Mouse (Mus musculus) midbrain, embryonic 15.5 days (tissue): ENCODE measurements at regions not wholly inside any gene's neighbourhood (a gene's known extent, or its start where the extent isn't known, plus 50 kb on each side); places are given as distances from the start of the nearest gene placed in this dataset.

Source experiments
- ATAC-seq: fragments of 200-750 bp; cut with Nextera tagmentation; replicated peaks from 2 replicates; pipeline ENCODE4 v1.8.0; 2017; ENCODE audit warnings: moderate TSS enrichment
- H3K27ac ChIP-seq: fragments of 300-500 bp; sonication (generic); 2 replicates; pipeline ENCODE4 v1.5.1; 2015; ENCODE audit warnings: mild to moderate bottlenecking, inconsistent platforms
- H3K27me3 ChIP-seq: fragments of 300-500 bp; sonication (generic); replicated peaks from 2 replicates; pipeline ENCODE4 v1.6.1; 2015; ENCODE audit warnings: inconsistent platforms
- H3K36me3 ChIP-seq: fragments of 300-500 bp; sonication (generic); replicated peaks from 2 replicates; pipeline ENCODE4 v1.6.1; 2015; ENCODE audit warnings: inconsistent platforms
- H3K4me1 ChIP-seq: fragments of 300-500 bp; sonication (generic); 2 replicates; pipeline ENCODE4 v1.6.1; 2015; ENCODE audit warnings: inconsistent platforms
- H3K4me2 ChIP-seq: fragments of 300-500 bp; sonication (generic); 2 replicates; pipeline ENCODE4 v1.6.1; 2015; ENCODE audit warnings: inconsistent platforms, mild to moderate bottlenecking, moderate library complexity
- H3K4me3 ChIP-seq: fragments of 300-500 bp; sonication (generic); 2 replicates; pipeline ENCODE4 v1.5.1; 2015; ENCODE audit warnings: mild to moderate bottlenecking, inconsistent platforms
- H3K9ac ChIP-seq: fragments of 300-500 bp; sonication (generic); 2 replicates; pipeline ENCODE4 v1.6.1; 2015; ENCODE audit warnings: mild to moderate bottlenecking, inconsistent platforms
- H3K9me3 ChIP-seq: fragments of 300-500 bp; sonication (generic); 2 replicates; pipeline ENCODE4 v1.6.1; 2016; ENCODE audit warnings: inconsistent platforms
- WGBS: fragments of 180-500 bp; shearing (Covaris S2); methylation state at CpG from one replicate; pipeline ENCODE4 v1.1.7; 2015; ENCODE audit warnings: mixed read lengths; 5-methylcytosine and 5-hydroxymethylcytosine counted together

GRCm38 (mm10) chr12:9856128-9856621 is 286.3 kb downstream of the Osr1 start:
- Histone ChIP-seq H3K9me3 (no peaks in the 10 kb centered on the region), H3K9ac (no peak overlapping the region), H3K4me2 (no peak overlapping the region), H3K36me3 (no peaks in the 10 kb centered on the region), H3K4me3 (no peak overlapping the region), H3K4me1 (no peaks in the 10 kb centered on the region), H3K27ac (no peak overlapping the region), H3K27me3 (no peaks in the 10 kb centered on the region)
- ATAC-seq, result no peak
- 89% methylated on average over 8 of the region's 8 CpGs for WGBS

- WGBS, result 72% methylated on average over 2 of the region's 2 CpGs
- H3K27me3 ChIP-seq, result no peaks in the 10 kb centered on the region
- H3K9me3 ChIP-seq, result no peaks in the 10 kb centered on the region
- H3K4me2 ChIP-seq, result no peak overlapping the region
- no peaks in the 10 kb centered on the region for H3K36me3 ChIP-seq
- no peaks in the 10 kb centered on the region for H3K4me1 ChIP-seq
- no peak for ATAC-seq
- H3K27ac ChIP-seq, result no peak overlapping the region
- no peak overlapping the region for H3K9ac ChIP-seq
- no peak overlapping the region for H3K4me3 ChIP-seq
Observed at GRCm38 (mm10) chr12:9857990-9858389, 288.1 kb downstream of the Osr1 start.

GRCm38 (mm10) chr12:9862301-9862700 is 292.4 kb downstream of the Osr1 start:
- Histone ChIP-seq H3K27ac (no peak overlapping the region), H3K4me3 (no peak overlapping the region), H3K9ac (no peak overlapping the region), H3K4me1 (no peaks in the 10 kb centered on the region), H3K36me3 (no peaks in the 10 kb centered on the region), H3K9me3 (no peaks in the 10 kb centered on the region), H3K27me3 (no peaks in the 10 kb centered on the region), H3K4me2 (no peak overlapping the region)
- no peak for ATAC-seq
- 94% methylated on average over 1 of the region's 1 CpGs for WGBS

GRCm38 (mm10) chr12:9872236-9872635 is 302.3 kb downstream of the Osr1 start:
- no peak overlapping the region for H3K4me3 ChIP-seq
- no peak overlapping the region for H3K4me2 ChIP-seq
- no peak for ATAC-seq
- H3K27ac ChIP-seq, result no peak overlapping the region
- no peaks in the 10 kb centered on the region for H3K4me1 ChIP-seq
- H3K9me3 ChIP-seq, result no peaks in the 10 kb centered on the region
- no peaks in the 10 kb centered on the region for H3K36me3 ChIP-seq
- WGBS, result 92% methylated on average over 4 of the region's 4 CpGs
- no peak overlapping the region for H3K9ac ChIP-seq
- no peaks in the 10 kb centered on the region for H3K27me3 ChIP-seq

GRCm38 (mm10) chr12:9873214-9873613 is 303.3 kb downstream of the Osr1 start:
- Histone ChIP-seq H3K27ac (no peak overlapping the region), H3K4me2 (no peak overlapping the region), H3K36me3 (no peaks in the 10 kb centered on the region), H3K4me1 (no peaks in the 10 kb centered on the region), H3K9me3 (no peaks in the 10 kb centered on the region), H3K4me3 (no peak overlapping the region), H3K27me3 (no peaks in the 10 kb centered on the region), H3K9ac (no peak overlapping the region)
- 98% methylated on average over 1 of the region's 1 CpGs for whole genome bisulfite sequencing
- no peak for ATAC-seq

- Histone ChIP-seq H3K36me3 (no peaks in the 10 kb centered on the region), H3K4me2 (no peak overlapping the region), H3K27me3 (no peaks in the 10 kb centered on the region), H3K27ac (no peak overlapping the region), H3K9ac (no peak overlapping the region), H3K4me3 (no peak overlapping the region), H3K4me1 (no peaks in the 10 kb centered on the region), H3K9me3 (no peaks in the 10 kb centered on the region)
- 97% methylated on average over 2 of the region's 2 CpGs for WGBS
- ATAC-seq, result no peak
Observed at GRCm38 (mm10) chr12:9874823-9875222, 304.9 kb downstream of the Osr1 start.

- no peak overlapping the region for H3K9ac ChIP-seq
- no peak overlapping the region for H3K27ac ChIP-seq
- H3K27me3 ChIP-seq, result no peaks in the 10 kb centered on the region
- no peak overlapping the region for H3K4me2 ChIP-seq
- no peak for ATAC-seq
- 89% methylated on average over 2 of the region's 2 CpGs for WGBS
- H3K9me3 ChIP-seq, result no peaks in the 10 kb centered on the region
- H3K4me3 ChIP-seq, result no peak overlapping the region
- no peaks in the 10 kb centered on the region for H3K36me3 ChIP-seq
- H3K4me1 ChIP-seq, result no peaks in the 10 kb centered on the region
Observed at GRCm38 (mm10) chr12:9881953-9882623, 312.2 kb downstream of the Osr1 start.

- Histone ChIP-seq H3K9ac (no peak overlapping the region), H3K36me3 (no peaks in the 10 kb centered on the region), H3K4me1 (no peaks in the 10 kb centered on the region), H3K9me3 (no peaks in the 10 kb centered on the region), H3K27ac (no peak overlapping the region), H3K4me3 (no peak overlapping the region), H3K4me2 (no peak overlapping the region), H3K27me3 (no peaks in the 10 kb centered on the region)
- ATAC-seq, result no peak
- WGBS, result 57% methylated on average over 1 of the region's 1 CpGs
Observed at GRCm38 (mm10) chr12:9883037-9883730, 313.3 kb downstream of the Osr1 start.

GRCm38 (mm10) chr12:9894521-9894920 is 324.6 kb downstream of the Osr1 start:
- no peaks in the 10 kb centered on the region for H3K27me3 ChIP-seq
- no peaks in the 10 kb centered on the region for H3K36me3 ChIP-seq
- H3K4me1 ChIP-seq, result no peaks in the 10 kb centered on the region
- no peak for ATAC-seq
- no peak overlapping the region for H3K9ac ChIP-seq
- WGBS, result 86% methylated on average over 2 of the region's 2 CpGs
- H3K4me2 ChIP-seq, result no peak overlapping the region
- no peaks in the 10 kb centered on the region for H3K9me3 ChIP-seq
- H3K4me3 ChIP-seq, result no peak overlapping the region
- H3K27ac ChIP-seq, result no peak overlapping the region

- Histone ChIP-seq H3K27ac (no peak overlapping the region), H3K36me3 (no peaks in the 10 kb centered on the region), H3K4me2 (no peak overlapping the region), H3K4me3 (no peak overlapping the region), H3K9me3 (no peaks in the 10 kb centered on the region), H3K4me1 (no peaks in the 10 kb centered on the region), H3K9ac (no peak overlapping the region), H3K27me3 (no peaks in the 10 kb centered on the region)
- no peak for ATAC-seq
- 93% methylated on average over 6 of the region's 6 CpGs for WGBS
Observed at GRCm38 (mm10) chr12:9897980-9898379, 328.1 kb downstream of the Osr1 start.

GRCm38 (mm10) chr12:9898420-9898819 is 328.5 kb downstream of the Osr1 start:
- no peak for ATAC-seq
- Histone ChIP-seq H3K9me3 (no peaks in the 10 kb centered on the region), H3K9ac (no peak overlapping the region), H3K4me2 (no peak overlapping the region), H3K27me3 (no peaks in the 10 kb centered on the region), H3K27ac (no peak overlapping the region), H3K36me3 (no peaks in the 10 kb centered on the region), H3K4me1 (no peaks in the 10 kb centered on the region), H3K4me3 (no peak overlapping the region)
- WGBS, result 68% methylated on average over 3 of the region's 3 CpGs

GRCm38 (mm10) chr12:9901948-9902347 is 332.0 kb downstream of the Osr1 start:
- H3K4me3 ChIP-seq, result no peak overlapping the region
- ATAC-seq, result no peak
- H3K9me3 ChIP-seq, result no peaks in the 10 kb centered on the region
- no peak overlapping the region for H3K9ac ChIP-seq
- H3K27ac ChIP-seq, result no peak overlapping the region
- H3K4me1 ChIP-seq, result no peaks in the 10 kb centered on the region
- no peaks in the 10 kb centered on the region for H3K36me3 ChIP-seq
- H3K27me3 ChIP-seq, result no peaks in the 10 kb centered on the region
- WGBS, result 92% methylated on average over 2 of the region's 2 CpGs
- H3K4me2 ChIP-seq, result no peak overlapping the region

- no peak overlapping the region for H3K4me3 ChIP-seq
- no peak overlapping the region for H3K4me2 ChIP-seq
- no peaks in the 10 kb centered on the region for H3K9me3 ChIP-seq
- H3K4me1 ChIP-seq, result no peaks in the 10 kb centered on the region
- 79% methylated on average over 2 of the region's 2 CpGs for WGBS
- H3K27ac ChIP-seq, result no peak overlapping the region
- no peaks in the 10 kb centered on the region for H3K36me3 ChIP-seq
- H3K9ac ChIP-seq, result no peak overlapping the region
- ATAC-seq, result no peak
- H3K27me3 ChIP-seq, result no peaks in the 10 kb centered on the region
Observed at GRCm38 (mm10) chr12:9903702-9904231, 333.9 kb downstream of the Osr1 start.
